Mouse (Mus musculus) thymus, postnatal 4 days (tissue): ENCODE measurements at regions not wholly inside any gene's neighbourhood (a gene's known extent, or its start where the extent isn't known, plus 50 kb on each side); places are given as distances from the start of the nearest gene placed in this dataset.

Source experiments
- DNase-seq: peaks from one replicate; pipeline ENCODE4 v3.0.0; 2021

DNA sequence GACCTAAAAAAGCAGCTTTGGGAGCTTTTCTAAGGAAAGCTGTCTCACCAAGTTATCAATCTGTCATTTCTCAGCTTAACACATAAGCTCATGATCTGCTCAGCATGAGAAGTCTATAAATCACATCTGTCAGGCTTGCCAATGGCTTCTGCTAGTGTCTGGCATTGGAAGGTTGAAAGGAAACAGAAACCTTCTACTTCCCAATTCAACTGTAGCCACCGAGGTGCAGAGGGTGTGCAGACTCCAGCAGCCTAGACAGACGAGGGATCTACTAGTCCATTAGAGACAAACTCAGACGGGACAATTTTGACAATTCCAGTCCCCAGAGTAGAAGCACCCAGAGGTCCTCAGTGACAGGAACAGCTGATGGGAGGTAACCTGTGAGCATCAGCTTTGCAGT is 103.0 kb downstream of the Nab1 start:
- DNase-seq: no peak

DNA sequence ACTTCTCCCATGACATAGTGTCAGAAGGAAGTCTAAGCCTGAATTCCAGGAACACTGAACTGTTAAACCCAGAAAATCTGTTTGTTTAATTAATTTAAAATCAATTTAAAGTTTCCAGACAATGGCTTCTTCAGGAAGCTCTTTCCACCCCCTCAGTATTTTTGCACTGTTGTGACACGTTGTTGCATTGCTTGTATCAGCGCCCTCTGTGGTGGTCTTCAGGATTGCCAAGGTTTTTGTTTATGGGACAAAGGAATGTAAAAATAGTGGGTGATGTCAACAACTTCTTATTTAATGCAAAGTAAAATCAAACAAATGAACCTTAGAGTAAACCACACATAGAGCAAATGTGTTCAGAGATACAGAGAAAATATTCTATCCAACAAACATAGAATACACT is 107.5 kb downstream of the Nab1 start:
- DNase-seq: peak; percentile 56

- DNase-seq: no peak
These were observed 111.6 kb downstream of the Nab1 start for GRCm38 (mm10) chr1:52388836-52389235.

GRCm38 (mm10) chr1:52388118-52388517 is 112.4 kb downstream of the Nab1 start:
- peak; percentile 31 for DNase-seq

- peak; percentile 27 for DNase-seq
These were observed 113.4 kb downstream of the Nab1 start for GRCm38 (mm10) chr1:52387062-52387461.

GRCm38 (mm10) chr1:52375320-52375719 is 125.2 kb downstream of the Nab1 start:
- no peak for DNase-seq

- DNase-seq: no peak
These were observed 125.8 kb downstream of the Nab1 start for GRCm38 (mm10) chr1:52374666-52375065.

GRCm38 (mm10) chr1:52373817-52374216 is 126.7 kb downstream of the Nab1 start:
- DNase-seq: no peak

GRCm38 (mm10) chr1:52366386-52366785 is 133.4 kb upstream of the Gls start:
- no peak for DNase-seq

DNA sequence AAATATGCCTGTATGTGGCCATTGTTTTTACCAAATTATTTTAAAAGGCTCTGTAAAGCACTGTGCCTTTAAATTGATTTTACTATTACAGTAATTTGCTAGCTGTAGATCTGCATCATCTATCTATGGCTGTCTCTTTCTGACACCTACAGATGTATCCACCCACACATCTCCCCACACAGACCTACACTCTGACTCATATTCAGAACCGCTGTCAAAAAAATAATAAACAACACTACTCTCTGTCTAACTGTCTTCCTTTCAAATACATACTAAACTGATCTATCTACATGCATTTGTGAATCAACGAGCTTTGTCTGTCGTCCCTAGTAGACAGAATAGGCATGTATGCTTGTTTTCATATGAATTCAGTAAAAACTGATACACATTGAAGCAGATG is 130.6 kb upstream of the Gls start:
- DNase-seq: no peak

GRCm38 (mm10) chr1:52362976-52363375 is 129.9 kb upstream of the Gls start:
- DNase-seq: no peak

DNA sequence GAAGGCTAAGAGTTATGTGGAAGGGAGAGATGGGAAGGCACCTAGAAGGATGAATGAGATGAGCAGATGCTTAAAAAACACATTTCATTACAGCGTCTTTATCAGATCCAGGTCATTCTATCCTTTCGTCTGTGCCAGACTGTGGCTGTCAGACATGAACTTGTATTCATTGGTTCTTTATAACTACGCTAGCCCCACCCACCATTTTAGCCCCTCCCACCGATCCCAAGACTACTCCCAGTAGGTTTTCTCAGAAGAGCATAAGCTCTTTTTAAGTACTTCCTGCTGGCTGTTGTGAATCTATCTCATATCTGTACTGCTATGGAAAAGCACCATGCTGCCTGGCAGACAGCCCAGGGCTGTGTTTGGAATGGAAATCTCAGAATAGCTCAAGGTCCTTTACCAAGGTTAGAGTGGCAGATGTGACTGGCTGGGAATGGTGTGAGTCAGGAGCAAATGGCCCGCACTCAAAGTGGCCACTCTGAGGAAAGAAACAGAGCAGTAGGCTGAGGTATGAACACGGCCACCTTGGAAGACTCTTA is 121.1 kb upstream of the Gls start:
- no peak for DNase-seq

GRCm38 (mm10) chr1:52342127-52342526 is 109.1 kb upstream of the Gls start:
- DNase-seq: no peak

- DNase-seq: no peak
These were observed 105.7 kb upstream of the Gls start for GRCm38 (mm10) chr1:52338704-52339103.

- DNase-seq: no peak
These were observed 105.2 kb upstream of the Gls start for GRCm38 (mm10) chr1:52338243-52338642.

DNA sequence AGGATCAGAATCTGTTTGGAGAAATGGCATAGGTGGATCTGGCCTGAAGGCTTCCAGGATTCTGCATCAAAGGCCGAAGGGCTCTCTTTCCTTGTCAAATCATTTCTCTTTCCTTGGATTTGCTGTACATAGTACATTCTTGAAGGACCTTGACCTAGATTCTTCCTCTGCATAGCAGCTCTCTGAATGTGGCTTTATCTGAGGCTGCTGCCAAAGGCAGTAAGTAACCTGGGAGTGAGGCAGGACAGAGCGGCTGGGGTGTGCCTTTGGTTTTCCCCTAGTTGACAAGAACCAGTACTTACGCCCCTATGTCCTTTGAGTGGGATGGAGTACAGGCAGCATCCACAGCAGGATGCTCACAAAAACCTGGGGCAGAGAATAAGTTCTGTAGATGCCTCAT is 103.7 kb upstream of the Gls start:
- DNase-seq: no peak

GRCm38 (mm10) chr1:52332013-52332412 is 99.0 kb upstream of the Gls start:
- no peak for DNase-seq

DNA sequence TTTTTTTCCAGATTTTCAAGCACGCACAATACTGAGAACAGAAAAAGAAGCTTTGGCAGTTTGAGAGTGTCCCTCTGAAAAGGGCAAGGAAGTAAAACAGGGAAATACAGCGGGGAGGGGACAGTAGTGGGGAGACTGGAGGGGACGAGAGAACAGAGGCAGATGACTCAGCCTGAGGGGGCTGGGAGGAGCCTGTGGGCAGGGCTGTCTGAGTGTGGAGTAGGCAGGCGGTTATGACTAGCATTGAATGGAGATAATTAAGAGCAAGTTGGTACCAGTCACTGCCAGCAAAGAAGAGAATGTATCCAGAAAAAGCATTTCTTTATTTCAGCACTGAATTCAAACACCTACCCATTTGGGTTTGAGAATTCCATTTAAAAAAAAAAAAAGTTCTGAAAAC is 98.4 kb upstream of the Gls start:
- no peak for DNase-seq

GRCm38 (mm10) chr1:52330496-52330895 is 97.5 kb upstream of the Gls start:
- no peak for DNase-seq

- no peak for DNase-seq
These were observed 95.5 kb upstream of the Gls start for GRCm38 (mm10) chr1:52328507-52328906.

- no peak for DNase-seq
These were observed 91.3 kb upstream of the Gls start for GRCm38 (mm10) chr1:52324356-52324755.

- no peak for DNase-seq
These were observed 79.1 kb upstream of the Gls start for GRCm38 (mm10) chr1:52312076-52312633.

- DNase-seq: peak; percentile 63
These were observed 73.9 kb upstream of the Gls start for GRCm38 (mm10) chr1:52306892-52307291.

GRCm38 (mm10) chr1:52305679-52306632 is 72.9 kb upstream of the Gls start:
- DNase-seq: no peak
